Mouse (Mus musculus) urinary bladder, postnatal 4 days (tissue): ENCODE measurements around the gene H2-Q6.
A peak's percentile ranks its signal among the peaks of the same experiment; 100 is the strongest.
"Not testable (repeated sequence)": the region's sequence is repeated elsewhere in the genome, so short reads cannot be mapped to it uniquely, and the experiment has no call there.

Experiments
- DNase-seq, 2 experiments: peaks; one replicate each; pipeline ENCODE4 v3.0.0; 2021 to 2022; ENCODE audit warnings: low spot score in 2 of 2

The H2-Q6 gene

GRCm38 (mm10) chr17:35424624-35425416 is at the start of gene H2-Q6:
H2-Q6 (plus strand) TSS chr17:35424850.
- DNase-seq, result peak in 1 of 2 experiments; percentile 68

DNA sequence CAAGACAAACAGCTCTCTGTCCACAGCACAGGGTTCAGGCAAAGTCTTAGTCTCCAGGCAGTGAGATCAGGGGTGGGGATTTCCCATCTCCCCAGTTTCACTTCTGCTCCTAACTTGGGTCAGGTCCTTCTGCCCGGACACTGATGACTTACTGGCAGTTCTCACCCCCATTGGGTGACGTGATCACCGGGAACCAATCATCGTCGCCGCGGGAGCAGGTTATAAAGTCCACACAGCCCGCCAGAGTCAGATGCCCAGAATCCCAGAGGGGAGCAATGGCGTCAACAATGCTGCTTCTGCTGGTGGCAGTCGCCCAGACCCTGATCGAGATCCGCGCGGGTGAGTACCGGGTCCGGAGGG is 45.3 kb upstream of the H2-Q6 start, which contains the start of gene H2-Q4:
TSS of gene H2-Q4 (plus strand) at position 249 of the 360 bp plus-strand sequence.
- DNase-seq, result peak; percentile 80 to 92

- peak in 1 of 2 experiments; percentile 23 for DNase-seq
These were observed 44.8 kb upstream of the H2-Q6 start for GRCm38 (mm10) chr17:35379729-35380451.

GRCm38 (mm10) chr17:35389796-35390195 is 34.9 kb upstream of the H2-Q6 start:
- not testable (repeated sequence) for DNase-seq

- not testable (repeated sequence) for DNase-seq
These were observed 32.0 kb upstream of the H2-Q6 start for GRCm38 (mm10) chr17:35392671-35393070.

DNA sequence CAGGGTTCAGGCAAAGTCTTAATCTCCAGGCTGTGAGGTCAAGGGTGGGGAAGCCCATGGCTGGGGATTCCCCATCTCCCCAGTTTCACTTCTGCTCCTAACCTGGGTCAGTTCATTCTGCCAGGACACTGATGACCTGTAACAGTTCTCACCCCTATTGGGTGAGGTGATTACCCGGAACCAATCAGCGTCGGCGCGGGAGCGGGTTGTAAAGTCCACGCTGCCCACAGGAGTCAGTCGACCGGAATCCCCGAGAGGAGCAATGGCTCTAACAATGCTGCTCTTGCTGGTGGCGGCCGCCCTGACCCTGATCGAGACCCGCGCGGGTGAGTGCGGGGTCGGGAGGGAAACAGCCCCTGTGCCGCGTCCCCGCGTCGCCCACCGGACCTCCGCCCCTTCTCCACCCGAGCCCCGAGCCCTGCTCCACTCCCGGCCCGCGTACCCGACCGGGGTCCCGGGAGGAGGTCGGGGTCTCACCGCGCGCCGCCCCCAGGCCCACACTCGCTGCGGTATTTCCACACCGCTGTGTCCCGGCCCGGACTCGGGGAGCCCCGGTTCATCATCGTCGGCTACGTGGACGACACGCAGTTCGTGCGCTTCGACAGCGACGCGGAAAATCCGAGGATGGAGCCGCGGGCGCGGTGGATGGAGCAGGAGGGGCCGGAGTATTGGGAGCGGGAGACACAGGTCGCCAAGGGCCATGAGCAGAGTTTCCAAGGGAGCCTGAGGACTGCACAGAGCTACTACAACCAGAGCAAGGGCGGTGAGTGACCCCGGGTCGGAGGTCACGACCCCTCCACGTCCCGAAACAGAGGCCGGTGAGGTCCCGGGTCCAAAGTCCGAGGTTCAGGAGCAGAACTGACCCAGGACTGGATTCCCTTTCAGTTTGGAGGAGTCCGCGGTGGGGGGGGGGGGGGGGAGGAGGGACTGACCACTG is 30.5 kb upstream of the H2-Q6 start:
- not testable (repeated sequence) for DNase-seq

DNA sequence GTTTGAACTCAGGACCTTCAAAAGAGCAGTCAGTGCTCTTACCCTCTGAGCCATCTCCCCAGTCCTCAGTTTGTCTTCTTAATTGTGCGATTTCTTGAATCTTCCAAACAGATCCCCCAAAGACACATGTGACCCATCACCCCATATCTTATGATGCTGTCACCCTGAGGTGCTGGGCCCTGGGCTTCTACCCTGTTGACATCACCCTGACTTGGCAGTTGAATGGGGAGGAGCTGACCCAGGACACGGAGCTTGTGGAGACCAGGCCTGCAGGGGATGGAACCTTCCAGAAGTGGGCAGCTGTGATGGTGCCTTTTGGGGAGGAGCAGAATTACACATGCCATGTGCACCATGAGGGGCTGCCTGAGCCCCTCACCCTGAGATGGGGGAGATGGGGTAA is 27.7 kb upstream of the H2-Q6 start:
- not testable (repeated sequence) for DNase-seq

GRCm38 (mm10) chr17:35413057-35413456 is 11.6 kb upstream of the H2-Q6 start:
- DNase-seq, result not testable (repeated sequence)

DNA sequence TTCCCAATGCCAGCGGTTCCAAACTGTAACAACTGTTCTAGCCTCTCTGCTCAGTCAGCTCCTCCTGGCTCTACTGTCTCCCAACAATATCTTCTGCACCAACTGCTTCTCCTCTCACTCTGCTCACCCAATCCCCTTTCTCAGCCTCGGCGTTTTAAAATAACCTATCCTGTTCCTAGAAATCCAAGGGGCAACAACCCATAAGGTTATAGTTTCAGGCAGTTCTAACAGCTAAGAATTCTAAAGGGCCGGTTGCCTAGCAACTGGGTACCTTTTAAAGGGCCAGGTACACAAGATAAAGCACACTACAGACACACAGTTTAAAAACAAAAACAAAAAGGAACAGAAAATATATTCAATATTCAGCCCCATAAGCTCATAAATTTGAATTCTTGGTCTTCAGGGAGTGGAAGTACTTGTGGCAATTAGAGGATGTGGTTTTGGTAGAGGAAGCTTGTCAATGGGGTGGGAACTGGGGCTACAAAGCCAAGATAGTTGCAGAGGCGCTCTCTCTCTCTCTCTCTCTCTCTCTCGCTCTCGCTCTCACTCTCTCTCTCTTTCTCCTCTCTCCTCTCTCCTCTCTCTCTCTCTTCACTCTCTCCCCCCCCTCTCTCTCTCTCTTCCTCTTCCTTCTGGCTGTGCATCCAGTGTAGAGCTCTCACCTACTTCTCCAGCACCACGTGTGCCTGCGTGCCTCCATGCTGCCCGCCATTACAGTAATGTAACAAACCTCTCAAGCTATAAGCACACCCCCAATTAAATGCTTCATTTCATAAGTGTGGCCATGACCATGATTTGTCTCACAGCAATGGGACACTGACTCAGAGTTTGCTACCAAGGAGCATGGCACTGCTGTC is 9.1 kb upstream of the H2-Q6 start:
- DNase-seq, result not testable (repeated sequence)

- peak in 1 of 2 experiments; percentile 55 for DNase-seq
These were observed 5.9 kb upstream of the H2-Q6 start for GRCm38 (mm10) chr17:35418772-35419171.

DNA sequence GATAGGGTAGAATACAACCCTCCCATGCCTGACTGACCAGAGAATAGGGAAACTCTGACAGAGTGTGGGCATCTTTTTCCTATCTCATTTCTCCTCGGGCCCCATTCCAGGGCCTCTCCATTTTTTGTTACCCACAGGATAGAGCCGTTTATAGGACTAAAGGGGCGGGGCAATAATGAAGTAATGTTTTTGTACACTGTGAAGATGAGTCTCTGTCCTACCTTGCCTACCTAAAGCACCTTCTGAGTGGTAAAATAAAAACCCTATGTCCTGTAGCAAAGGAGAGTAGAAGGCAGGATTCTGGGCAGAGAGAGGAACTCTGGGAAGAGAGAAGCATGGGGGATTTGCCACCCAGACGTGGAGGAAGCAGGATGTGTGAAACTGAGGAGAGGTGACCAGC is 5.1 kb upstream of the H2-Q6 start:
- not testable (repeated sequence) for DNase-seq

- not testable (repeated sequence) for DNase-seq
These were observed 4.3 kb upstream of the H2-Q6 start for GRCm38 (mm10) chr17:35420206-35420810.

- DNase-seq, result not testable (repeated sequence)
These were observed 3.3 kb upstream of the H2-Q6 start for GRCm38 (mm10) chr17:35421331-35421730.

DNA sequence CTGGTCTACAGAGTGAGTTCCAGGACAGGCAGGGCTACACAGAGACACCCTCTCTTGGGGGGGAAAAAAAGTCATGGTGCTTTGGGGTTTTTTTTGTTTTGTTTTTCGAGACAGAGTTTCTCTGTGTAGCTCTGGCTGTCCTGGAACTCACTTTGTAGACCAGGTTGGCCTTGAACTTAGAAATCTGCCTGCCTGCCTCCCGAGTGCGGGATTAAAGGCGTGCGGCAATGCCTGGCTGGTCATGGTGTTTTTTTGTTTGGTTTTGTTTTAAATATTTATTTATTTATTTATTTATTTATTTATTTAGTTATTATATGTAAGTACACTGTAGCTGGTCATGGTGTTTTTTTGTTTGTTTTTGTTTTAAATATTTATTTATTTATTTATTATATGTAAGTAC is 2.3 kb upstream of the H2-Q6 start:
- peak in 1 of 2 experiments; percentile 19 for DNase-seq

DNA sequence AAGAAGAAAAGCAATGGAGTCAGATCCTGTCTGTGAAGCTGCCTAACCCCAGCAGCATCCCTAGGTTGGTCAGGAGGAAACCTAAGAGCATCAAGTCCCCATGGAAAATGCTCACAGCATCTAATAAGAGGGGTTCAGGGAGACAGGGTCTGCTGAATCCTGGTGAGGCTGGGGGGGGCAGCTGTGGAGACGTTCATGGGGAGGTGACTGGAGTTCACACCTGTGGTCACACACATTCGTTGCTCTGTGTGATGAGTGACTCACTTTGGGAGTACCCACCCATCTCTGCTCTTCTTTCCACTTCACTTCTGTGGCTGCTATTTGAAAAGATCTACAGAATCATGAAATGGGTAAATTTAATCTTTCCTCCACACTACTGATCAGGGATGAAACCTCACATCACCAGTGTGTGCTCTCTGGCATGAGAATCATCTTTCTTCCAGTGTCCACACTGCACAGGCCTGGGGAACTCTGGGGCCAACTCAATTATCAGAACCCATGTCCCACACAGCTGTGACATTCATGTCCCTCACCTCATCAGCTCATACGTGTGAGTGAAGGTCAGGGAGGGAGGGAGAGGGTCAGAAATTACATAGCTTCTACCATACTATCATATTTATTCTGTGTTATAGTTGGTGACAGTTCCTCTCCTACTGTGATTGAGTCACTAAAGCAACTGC is 1.4 kb upstream of the H2-Q6 start:
- DNase-seq, result peak in 1 of 2 experiments; percentile 53

GRCm38 (mm10) chr17:35424106-35424505 is 544 bp upstream of the H2-Q6 start:
- DNase-seq, result peak in 1 of 2 experiments; percentile 49

- DNase-seq, result peak in 1 of 2 experiments; percentile 60
These were observed 824 bp downstream of the H2-Q6 start for GRCm38 (mm10) chr17:35425474-35425873.

GRCm38 (mm10) chr17:35428883-35429282 is 4.2 kb downstream of the H2-Q6 start:
- peak in 1 of 2 experiments; percentile 42 for DNase-seq

- peak in 1 of 2 experiments; percentile 52 for DNase-seq
These were observed 6.0 kb downstream of the H2-Q6 start for GRCm38 (mm10) chr17:35430671-35431070.
